Mouse (Mus musculus): ENCODE measurements at regions not wholly inside any gene's neighbourhood (a gene's known extent, or its start where the extent isn't known, plus 50 kb on each side); places are given as distances from the start of the nearest gene placed in this dataset.

DNA sequence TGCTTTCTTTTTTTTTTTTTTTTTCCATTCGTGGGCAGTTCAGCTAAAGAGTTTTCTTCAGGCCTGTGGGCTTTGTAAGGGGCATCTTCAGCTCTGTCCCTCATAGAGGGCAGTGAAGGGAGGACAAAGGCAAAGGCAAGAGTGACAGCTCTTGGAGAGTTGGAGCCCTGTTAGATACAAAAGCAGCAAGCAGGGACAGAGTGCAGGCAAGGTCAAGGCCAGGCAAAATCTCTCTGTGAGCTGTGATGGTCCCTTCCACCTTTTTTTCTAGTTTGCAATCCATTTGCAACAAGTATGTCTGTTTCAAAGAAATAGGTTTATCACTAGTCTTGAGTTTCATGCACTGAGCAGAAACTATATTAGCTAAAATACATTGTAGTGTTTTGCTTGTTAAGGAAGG lies 86.2 kb upstream of the P2ry1 start:
- no peak for DNase-seq (ENCODE audit: low read depth, low spot score)

DNA sequence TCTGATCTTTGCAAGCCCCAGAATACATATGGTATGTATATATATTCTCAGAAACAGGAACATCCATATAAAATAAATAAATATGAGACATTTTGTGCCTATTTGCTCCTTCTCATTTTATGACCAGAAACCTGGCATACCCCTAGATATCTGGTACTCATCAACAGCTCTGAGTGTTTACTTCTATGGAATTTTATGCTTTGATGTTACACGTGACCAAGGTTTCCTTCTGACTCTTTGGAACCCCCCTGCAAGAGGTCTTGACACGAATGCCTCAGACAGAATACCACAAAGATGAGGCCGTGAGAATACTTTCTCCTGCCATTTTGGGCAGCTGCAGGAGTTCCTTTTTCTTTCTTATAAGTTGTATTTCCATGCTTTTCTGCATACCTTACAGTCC lies 85.3 kb upstream of the P2ry1 start:
- DNase-seq (ENCODE audit: low read depth, low spot score): no peak

GRCm38 (mm10) chr3:60926024-60926547 lies 76.5 kb upstream of the P2ry1 start:
- DNase-seq (ENCODE audit: low read depth, low spot score): no peak

DNA sequence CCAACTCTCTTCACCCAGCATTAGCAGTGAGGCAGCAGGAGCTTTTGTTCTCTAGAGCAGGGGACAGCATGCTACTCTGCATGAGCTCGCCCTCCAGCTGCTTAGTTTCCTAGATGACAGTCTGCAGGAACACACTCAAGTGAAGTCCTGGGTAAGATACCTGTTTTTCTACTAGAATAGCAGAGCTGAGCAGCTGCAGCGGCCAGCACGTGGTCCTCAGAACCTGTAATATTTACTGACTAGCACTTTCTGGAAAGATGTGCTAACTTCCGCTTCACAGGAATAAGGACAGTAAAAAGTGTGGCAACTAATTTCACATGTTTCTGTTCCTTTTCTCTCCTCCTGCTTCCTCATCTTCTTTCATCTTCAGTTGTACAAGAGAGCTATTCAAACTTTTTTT lies 73.7 kb upstream of the P2ry1 start:
- DNase-seq (ENCODE audit: low read depth, low spot score): no peak

DNA sequence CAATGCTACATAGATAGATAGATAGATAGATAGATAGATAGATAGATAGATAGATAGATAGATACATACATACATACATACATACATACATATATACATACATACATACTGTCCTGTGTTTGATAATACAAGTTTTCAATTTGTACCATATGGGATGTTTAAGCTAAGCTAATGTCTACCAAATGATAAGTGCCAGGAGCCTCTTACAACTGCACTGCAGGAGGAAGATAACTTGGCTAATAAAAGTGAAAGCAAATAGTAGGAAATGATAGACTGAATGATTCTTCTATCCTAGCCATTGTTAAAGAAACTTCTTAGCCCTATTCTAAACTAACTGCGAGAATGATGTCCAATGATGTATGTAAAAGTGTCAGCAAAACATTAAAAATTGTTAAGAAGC lies 68.1 kb upstream of the P2ry1 start:
- no peak for DNase-seq (ENCODE audit: low read depth, low spot score)

- DNase-seq (ENCODE audit: low read depth, low spot score): no peak
Observed at GRCm38 (mm10) chr3:60941451-60941850, 61.1 kb upstream of the P2ry1 start.

DNA sequence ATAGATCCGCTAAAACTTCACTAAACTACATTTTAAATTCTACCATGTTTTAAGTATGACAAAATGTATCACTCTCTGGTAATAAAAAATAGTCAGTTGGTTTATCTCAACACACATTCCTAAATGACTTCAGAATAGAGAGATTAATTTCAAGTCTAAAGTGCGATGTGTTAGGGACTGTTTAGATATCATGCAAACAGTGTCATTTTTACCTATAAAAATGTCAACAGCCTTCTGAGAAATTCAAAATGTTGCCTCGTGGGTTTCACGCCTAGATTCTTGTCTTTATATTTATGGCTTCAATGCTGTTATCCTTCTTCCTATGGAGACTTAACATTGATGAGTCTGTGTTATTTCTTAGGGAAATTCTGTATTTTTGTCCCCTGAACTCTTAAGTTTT lies 53.7 kb upstream of the P2ry1 start:
- DNase-seq (ENCODE audit: low read depth, low spot score): no peak
